Mouse (Mus musculus) B cell, adult 67 days (primary cell): Measurements from ENCODE around the gene Olfr801. TPM values are rescaled to one million over a fixed set of nuclear protein-coding genes. Genes with fewer than 3 reads are reported as not detected.

Experiments
- total RNA-seq, 2 experiments: library from RNA; stranded (reverse); gene quantifications; 4 replicates each; pipeline ENCODE4 v1.2.4; 2023

The Olfr801 gene
- not detected for total RNA-seq

DNA sequence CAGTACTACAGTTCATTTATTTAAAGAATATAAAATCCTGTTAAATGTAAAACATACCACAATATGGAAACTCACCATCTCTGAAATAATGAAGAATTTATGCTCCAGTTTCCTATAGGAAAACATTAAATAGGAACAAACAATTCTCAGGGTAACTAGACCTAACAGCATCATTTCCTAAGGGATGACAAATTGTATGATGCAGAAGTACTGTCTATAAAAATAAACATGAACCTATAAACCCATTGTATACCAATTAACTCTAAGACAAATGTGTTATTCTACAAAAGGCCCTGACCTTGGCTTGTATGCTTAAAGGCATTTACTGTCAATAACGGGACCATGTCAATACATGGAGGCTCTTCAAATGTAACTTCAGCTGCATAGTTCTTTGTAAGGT is at the start of gene Olfr801:
Gene Olfr801, minus strand, starts transcription at position 101 of the 400 bp plus-strand sequence.

DNA sequence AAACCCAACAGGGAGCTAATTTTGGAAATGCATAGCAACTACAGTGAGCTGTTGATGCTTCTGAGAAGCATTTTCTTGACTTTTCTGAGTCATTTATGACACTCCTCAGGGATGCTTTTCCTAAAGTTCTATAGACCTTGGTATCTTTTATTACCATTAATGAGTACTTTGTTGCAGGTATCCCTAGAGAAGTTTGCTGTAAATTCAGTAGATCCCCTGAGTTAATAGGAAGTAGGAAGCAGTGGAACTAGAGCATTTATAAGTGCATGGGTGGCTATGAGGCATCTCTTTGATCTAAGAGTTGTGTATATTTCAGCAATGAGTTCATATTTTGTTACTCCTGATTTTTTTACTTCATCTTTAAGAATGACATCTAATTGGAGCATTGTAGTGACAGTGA is 29.2 kb upstream of the Olfr801 start, which contains the start of gene Olfr804:
Gene Olfr804, plus strand, starts transcription at position 301 of the 400 bp plus-strand sequence.

GRCm38 (mm10) chr10:129694186-129694585 is 20.5 kb upstream of the Olfr801 start, which contains the start of gene Olfr803:
Gene Olfr803, minus strand, starts transcription at chr10:129694286.

DNA sequence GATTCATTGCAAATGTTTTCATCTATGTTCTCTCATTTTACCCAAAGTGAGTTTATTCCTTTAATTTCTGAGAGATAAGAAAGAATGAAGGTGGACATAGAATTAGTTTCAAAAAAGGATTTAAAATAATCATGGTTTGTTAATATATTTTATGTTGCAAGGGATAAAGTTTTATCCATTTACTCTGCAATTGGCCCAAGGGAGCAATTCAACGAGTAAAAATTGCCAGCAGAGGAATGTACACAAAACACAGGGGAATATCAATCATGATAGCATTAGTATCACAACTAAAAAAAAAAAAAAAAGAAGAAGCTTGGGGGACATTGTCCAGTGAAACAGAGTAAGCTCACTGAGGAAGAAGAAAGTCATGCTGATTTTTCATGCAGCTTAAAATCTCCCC is 14.4 kb upstream of the Olfr801 start, which contains the start of gene Olfr802:
Gene Olfr802, minus strand, starts transcription at position 101 of the 400 bp plus-strand sequence.

GRCm38 (mm10) chr10:129657394-129657793 is 16.3 kb downstream of the Olfr801 start, which contains the start of gene Olfr800:
Gene Olfr800, plus strand, starts transcription at chr10:129657694.

DNA sequence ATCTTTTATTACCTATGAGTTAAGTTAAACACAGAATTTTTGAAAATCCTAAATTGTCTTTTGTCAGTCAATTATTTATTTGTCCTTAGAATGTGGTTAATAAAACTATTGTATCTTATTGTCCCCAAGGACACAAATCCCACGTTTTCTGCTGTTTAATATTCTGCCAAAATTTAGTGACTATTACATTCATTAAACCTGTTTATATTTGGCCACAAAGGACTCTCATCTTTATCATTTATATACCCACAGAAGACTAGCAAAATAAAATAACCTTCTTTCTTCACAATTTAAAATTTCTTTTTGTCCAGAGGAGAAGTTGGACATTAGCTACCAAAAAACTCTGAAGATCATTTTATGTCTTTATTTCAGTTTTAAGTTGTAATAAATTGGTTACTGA is 36.5 kb downstream of the Olfr801 start, which contains the start of gene Olfr799:
Gene Olfr799, plus strand, starts transcription at position 301 of the 400 bp plus-strand sequence.

DNA sequence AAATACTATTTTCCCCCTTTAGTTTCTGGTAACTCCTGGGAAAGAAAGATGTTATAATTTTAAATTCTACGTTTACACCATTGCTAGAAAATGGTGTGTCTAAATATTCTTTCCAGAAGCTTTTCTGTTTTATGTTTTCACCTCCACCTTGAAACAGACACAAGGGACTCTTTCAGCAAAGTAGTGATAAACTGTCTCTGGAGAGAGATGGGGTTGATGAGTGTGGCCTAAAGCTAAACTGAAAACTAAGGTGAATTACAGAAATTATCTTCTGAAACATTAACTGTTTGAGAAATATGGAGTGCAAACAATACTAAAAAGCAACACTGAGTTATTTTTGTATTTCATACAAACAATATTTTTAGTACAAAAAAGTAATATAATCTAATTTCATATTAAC is 45.8 kb downstream of the Olfr801 start, which contains the start of gene Olfr798:
Gene Olfr798, minus strand, starts transcription at position 101 of the 400 bp plus-strand sequence.

Other genes starting within 250 kb of the Olfr801 start
- gene Olfr786, start 246.6 kb downstream of the Olfr801 start, total RNA-seq: not detected
- not detected for gene Olfr787, start 212.0 kb downstream of the Olfr801 start, total RNA-seq
- not detected for gene Olfr788, start 202.9 kb downstream of the Olfr801 start, total RNA-seq
- gene Olfr789, start 189.1 kb downstream of the Olfr801 start, total RNA-seq: not detected
- gene Olfr790, start 175.4 kb downstream of the Olfr801 start, total RNA-seq: not detected
- not detected for gene Olfr791, start 152.1 kb downstream of the Olfr801 start, total RNA-seq
- gene Olfr792, start 134.7 kb downstream of the Olfr801 start, total RNA-seq: not detected
- not detected for gene Olfr794, start 106.2 kb downstream of the Olfr801 start, total RNA-seq
- not detected for gene Olfr796, start 61.3 kb downstream of the Olfr801 start, total RNA-seq
- not detected for gene Olfr798, start 45.9 kb downstream of the Olfr801 start, total RNA-seq
- gene Olfr799, start 36.4 kb downstream of the Olfr801 start, total RNA-seq: not detected
- gene Olfr800, start 16.2 kb downstream of the Olfr801 start, total RNA-seq: not detected
- not detected for gene Olfr802, start 14.3 kb upstream of the Olfr801 start, total RNA-seq
- gene Olfr803, start 20.4 kb upstream of the Olfr801 start, total RNA-seq: not detected
- gene Olfr804, start 29.3 kb upstream of the Olfr801 start, total RNA-seq: not detected
- not detected for gene Olfr805, start 55.5 kb upstream of the Olfr801 start, total RNA-seq
- gene Olfr806, start 68.1 kb upstream of the Olfr801 start, total RNA-seq: not detected
- not detected for gene Olfr807, start 83.9 kb upstream of the Olfr801 start, total RNA-seq
- gene Olfr808, start 91.6 kb upstream of the Olfr801 start, total RNA-seq: not detected
- gene Olfr809, start 100.8 kb upstream of the Olfr801 start, total RNA-seq: not detected
- not detected for gene Olfr810, start 121.1 kb upstream of the Olfr801 start, total RNA-seq
- gene Olfr811, start 130.5 kb upstream of the Olfr801 start, total RNA-seq: not detected
- gene Olfr812, start 172.2 kb upstream of the Olfr801 start, total RNA-seq: not detected
- not detected for gene Olfr813, start 181.5 kb upstream of the Olfr801 start, total RNA-seq
- gene Olfr814, start 206.0 kb upstream of the Olfr801 start, total RNA-seq: not detected
- gene Olfr815, start 232.0 kb upstream of the Olfr801 start, total RNA-seq: not detected
- not detected for gene Olfr816, start 241.7 kb upstream of the Olfr801 start, total RNA-seq